Mouse (Mus musculus) heart, adult 2 months (tissue): ENCODE measurements around the gene St8sia1.

ENCODE experiments used
- CTCF ChIP-seq: fragments of 200-600 bp; IDR thresholded peaks from 2 replicates; pipeline ENCODE4 v1.8.1; 2022; ENCODE audit warnings: antibody characterized with exemption, mild to moderate bottlenecking, moderate library complexity
- EP300 ChIP-seq: fragments of 200-500 bp; IDR thresholded peaks from 2 replicates; pipeline ENCODE4 v1.6.1; 2011; ENCODE audit warnings: low read depth, low read length, control low read depth; ENCODE audit not compliant: insufficient read depth
- POLR2A ChIP-seq: fragments of 200-500 bp; IDR thresholded peaks from 2 replicates; pipeline ENCODE4 v1.6.1; 2011; ENCODE audit warnings: mild to moderate bottlenecking, low read depth, low read length, control low read depth; ENCODE audit not compliant: insufficient read depth

- TF ChIP-seq EP300 (no peak), CTCF (no peak), POLR2A (no peak)
Observed at GRCm38 (mm10) chr6:142850436-142850835, 113.8 kb downstream of the St8sia1 start.
